13 mouse cellular contexts compared by ENCODE assay signal in genomic region chr3:85465283-85466025, GRCm38 (mm10).
DNase-seq lines count a peak whose midpoint lies in the region; ATAC-seq lines count a peak whose summit lies in the region.
"Had no signal": no experiment of that assay in that cellular context is flagged by ENCODE, and none has a peak within 500 bp of the region (broad histone marks: within the 10 kb centered on the region; RNA-seq: fewer than 3 reads in every experiment).

No protein-coding gene starts in this region.

- no peaks in the 10 kb centered on the region for H3K27me3 ChIP-seq in forebrain, embryonic 12.5 days
- H3K27me3 ChIP-seq: embryonic facial prominence, embryonic 13.5 days; heart, embryonic 15.5 days; megakaryocyte, embryonic 14.5 days had no signal

- no peak overlapping the region for H3K4me3 ChIP-seq in forebrain, embryonic 12.5 days (replicated peaks)
- H3K4me3 ChIP-seq: embryonic facial prominence, embryonic 13.5 days; heart, embryonic 15.5 days; megakaryocyte, embryonic 14.5 days had no signal

- H3K4me2 ChIP-seq in forebrain, embryonic 12.5 days: no peak overlapping the region
- H3K4me2 ChIP-seq: embryonic facial prominence, embryonic 13.5 days; heart, embryonic 15.5 days had no signal

- no peak overlapping the region for H3K9ac ChIP-seq in forebrain, embryonic 12.5 days
- H3K9ac ChIP-seq: embryonic facial prominence, embryonic 13.5 days; heart, embryonic 15.5 days had no signal

- peak; percentile 52; the same call in 1 of the 2 replicates for ATAC-seq in cerebellum, adult (ENCODE audit: insufficient number of reproducible peaks, low FRiP score, low TSS enrichment)
- no peak for ATAC-seq in forebrain, embryonic 12.5 days (ENCODE audit: low FRiP score)
- ATAC-seq: inflammation-experienced regulatory T-cells, adult 6 months had no signal

- no peak overlapping the region for H3K27ac ChIP-seq in forebrain, embryonic 12.5 days
- H3K27ac ChIP-seq: embryonic facial prominence, embryonic 13.5 days; heart, embryonic 15.5 days had no signal

- 84% methylated on average over 10 of the region's 10 CpGs for WGBS in forebrain, embryonic 12.5 days

- H3K4me1 ChIP-seq in forebrain, embryonic 12.5 days: no peaks in the 10 kb centered on the region
- H3K4me1 ChIP-seq: embryonic facial prominence, embryonic 13.5 days had no signal

- no peaks in the 10 kb centered on the region for H3K9me3 ChIP-seq in forebrain, embryonic 12.5 days
- H3K9me3 ChIP-seq: embryonic facial prominence, embryonic 13.5 days; heart, embryonic 15.5 days had no signal

- intact Hi-C loops in heart, postnatal 10 days (cut with DNase I): no loop called here

- H3K36me3 ChIP-seq in forebrain, embryonic 12.5 days (replicated peaks): no peaks in the 10 kb centered on the region
- H3K36me3 ChIP-seq: embryonic facial prominence, embryonic 13.5 days; heart, embryonic 15.5 days had no signal

- DNase-seq in cerebellum, postnatal 4 days (ENCODE audit: low spot score in 2 of 2): no peak
- peak; percentile 86 to 92 for DNase-seq in frontal cortex, postnatal 36 days (ENCODE audit: low spot score in 2 of 2)
- DNase-seq in left cerebral cortex, adult 8-10 months (ENCODE audit: low spot score in 2 of 2): peak; percentile 62 to 95
- DNase-seq in right cerebral cortex, postnatal 25 days: peak; percentile 88
- DNase-seq in heart, postnatal 10 days: no peak
- no peak for DNase-seq in heart, adult 8-10 months (ENCODE audit: low spot score)
- DNase-seq: kidney, postnatal 4 days had no signal

Comparison
In these comparisons a context has a peak if more than half of its experiments do, and no peak if none do; other contexts are left out.
1. DNase-seq: peak in frontal cortex, postnatal 36 days (2 of 2), left cerebral cortex, adult 8-10 months (2 of 2) and right cerebral cortex, postnatal 25 days (single experiment); none in cerebellum, postnatal 4 days (0 of 2), heart, postnatal 10 days (0 of 2) and heart, adult 8-10 months (single experiment).